Mouse (Mus musculus): ENCODE data around the gene Adad1.

DNA sequence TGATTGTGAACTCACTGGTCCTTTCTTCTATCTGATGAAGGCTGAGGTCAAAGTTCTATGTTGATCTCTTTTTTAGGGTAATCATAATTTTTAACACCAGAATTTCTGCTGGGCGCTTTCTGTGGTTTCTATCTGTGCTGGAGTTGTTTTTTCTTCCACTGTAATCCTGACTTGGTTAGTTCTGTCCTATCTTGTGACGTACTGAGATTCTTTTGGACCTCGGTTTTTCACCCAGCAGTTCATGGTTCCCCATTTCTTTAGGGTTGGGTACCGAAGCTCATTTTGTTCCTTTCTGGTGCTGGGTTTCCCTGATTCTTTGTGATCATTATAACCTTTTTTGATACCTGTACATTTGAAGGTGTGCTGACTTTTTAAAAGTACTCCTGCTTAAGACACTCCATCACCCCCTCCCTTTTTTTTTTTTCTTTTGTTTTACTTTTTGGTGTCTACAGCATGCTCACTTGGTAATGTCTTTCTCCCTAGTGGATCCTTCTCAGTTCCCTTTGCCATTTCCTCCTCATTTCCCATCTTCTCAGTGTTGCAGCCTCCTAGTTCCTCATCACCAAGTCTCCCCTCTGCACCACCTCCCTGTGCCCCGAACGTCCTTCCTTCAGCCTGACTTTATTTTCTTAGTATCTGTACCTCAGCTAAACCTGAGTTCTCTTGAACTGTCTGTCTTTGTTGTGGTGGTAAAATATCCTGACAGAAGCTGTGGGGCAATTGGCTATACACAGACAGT is 77.0 kb downstream of the Adad1 start:
- TF ChIP-seq TAL1 (IDR thresholded peaks at IDR 0.05; ENCODE audit: low read length) (no peak), GATA1 (IDR thresholded peaks at IDR 0.05; ENCODE audit: low read length) (no peak)
